Mouse (Mus musculus) C2C12 (cell line): ENCODE data around the gene Sned1.
"Not testable (repeated sequence)": the region's sequence is repeated elsewhere in the genome, so short reads cannot be mapped to it uniquely, and the experiment has no call there.

ENCODE experiments used
- CTCF ChIP-seq: IDR thresholded peaks from one replicate; pipeline ENCODE4 v1.5.1; 2011; ENCODE audit not compliant: control insufficient read depth, insufficient read depth, insufficient read length
- MYOG ChIP-seq: IDR thresholded peaks from one replicate; pipeline ENCODE4 v1.6.1; 2011; ENCODE audit not compliant: control insufficient read depth, insufficient read length; ENCODE audit errors: extremely low read depth

DNA sequence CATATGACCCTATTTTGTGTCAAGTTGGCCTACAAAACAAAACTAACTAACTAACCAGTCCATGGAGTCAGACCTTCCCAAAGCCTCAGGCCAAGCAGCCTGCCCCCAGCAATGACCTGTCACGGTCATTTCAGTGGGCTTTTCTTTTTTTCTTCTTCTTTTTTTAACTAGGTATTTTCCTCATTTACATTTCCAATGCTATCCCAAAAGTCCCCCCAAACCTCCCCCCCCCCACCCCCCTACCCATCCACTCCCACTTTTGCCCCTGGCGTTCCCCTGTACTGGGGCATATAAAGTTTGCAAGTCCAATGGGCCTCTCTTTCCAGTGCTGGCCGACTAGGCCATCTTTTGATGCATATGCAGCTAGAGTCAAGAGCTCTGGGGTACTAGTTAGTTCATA is 58.9 kb downstream of the Sned1 start:
- not testable (repeated sequence) for TF ChIP-seq CTCF, MYOG
